Mouse (Mus musculus) heart, adult 2 months (tissue): ENCODE data around the gene Bhmt. TPM values are rescaled to one million over a fixed set of nuclear protein-coding genes. Genes with fewer than 3 reads are reported as not detected.

Experiments used
- DNase-seq, 2 experiments: peaks; one replicate each; pipeline ENCODE4 v3.0.0; 2021
- H3K27ac ChIP-seq: fragments of 200-600 bp; 2 replicates; pipeline ENCODE4 v1.8.1; 2022
- H3K27me3 ChIP-seq: fragments of 200-500 bp; 2 replicates; pipeline ENCODE4 v1.6.1; 2012; ENCODE audit warnings: mild to moderate bottlenecking, low read length, inconsistent platforms, mixed read lengths; ENCODE audit not compliant: control insufficient read depth, insufficient read depth
- H3K36me3 ChIP-seq: fragments of 200-500 bp; 2 replicates; pipeline ENCODE4 v1.6.1; 2012; ENCODE audit warnings: low read length, inconsistent platforms; ENCODE audit not compliant: control insufficient read depth, insufficient read depth
- H3K4me1 ChIP-seq: fragments of 200-500 bp; 2 replicates; pipeline ENCODE4 v1.6.1; 2011; ENCODE audit warnings: low read length; ENCODE audit not compliant: control insufficient read depth, insufficient read depth
- H3K4me3 ChIP-seq: fragments of 200-600 bp; 2 replicates; pipeline ENCODE4 v1.8.1; 2022
- H3K79me2 ChIP-seq: fragments of 200-500 bp; replicated peaks from 2 replicates; pipeline ENCODE4 v1.6.1; 2012; ENCODE audit warnings: mild to moderate bottlenecking, inconsistent platforms, low read length, moderate library complexity, mixed read lengths; ENCODE audit not compliant: control insufficient read depth, insufficient read depth
- H3K9ac ChIP-seq: fragments of 200-500 bp; 2 replicates; pipeline ENCODE4 v1.6.1; 2012; ENCODE audit warnings: low read depth, mild to moderate bottlenecking, control low read depth, inconsistent platforms, low read length, mixed read lengths
- CTCF ChIP-seq: fragments of 200-600 bp; IDR thresholded peaks from 2 replicates; pipeline ENCODE4 v1.8.1; 2022; ENCODE audit warnings: antibody characterized with exemption, mild to moderate bottlenecking, moderate library complexity
- EP300 ChIP-seq: fragments of 200-500 bp; IDR thresholded peaks from 2 replicates; pipeline ENCODE4 v1.6.1; 2011; ENCODE audit warnings: low read depth, low read length, control low read depth; ENCODE audit not compliant: insufficient read depth
- POLR2A ChIP-seq: fragments of 200-500 bp; IDR thresholded peaks from 2 replicates; pipeline ENCODE4 v1.6.1; 2011; ENCODE audit warnings: mild to moderate bottlenecking, low read depth, low read length, control low read depth; ENCODE audit not compliant: insufficient read depth
- WGBS: fragments of 180-500 bp; shearing (Covaris S2); methylation state at CpG from one replicate; pipeline ENCODE4 v1.1.7; 2018; 5-methylcytosine and 5-hydroxymethylcytosine counted together
- intact Hi-C: fragments of 180-260 bp; cut with DNase I; formaldehyde crosslinking; loops from one replicate; pipeline ENCODE4 v1.15.1; 2025
- long read RNA-seq: library from polyadenylated mRNA; stranded (forward); transcript quantifications from one replicate; pipeline ENCODE4 v2.0.0, GENCODE M21; 2021
- polyA plus RNA-seq: library from polyadenylated mRNA; depleted of rRNA; stranded (reverse); fragments of >200 nt; gene quantifications from 2 replicates; pipeline ENCODE4 v1.2.3, GENCODE M21; 2012; rRNA removed
- total RNA-seq, 2 experiments: library from RNA; stranded (reverse); gene quantifications; 2 replicates each; pipeline ENCODE4 v1.2.3; 2021

The Bhmt gene
- total RNA-seq = not detected
- polyA plus RNA-seq = 0.23 TPM in 1 of 2 replicates, not detected in the other
- long read RNA-seq = 0 reads

- H3K27me3 ChIP-seq = no peaks in the 10 kb centered on the region
- DNase-seq = no peak
- H3K79me2 ChIP-seq = no peaks in the 10 kb centered on the region
- intact Hi-C loops = no loop called here
- H3K36me3 ChIP-seq = no peaks in the 10 kb centered on the region
- no peak within 1 kb of the TSS for H3K9ac ChIP-seq
- H3K4me3 ChIP-seq = no peak within 1 kb of the TSS
- WGBS = 62% methylated on average over 19 of the region's 19 CpGs
- TF ChIP-seq EP300 (no peak), CTCF (no peak), POLR2A (no peak)
- no peak within 1 kb of the TSS for H3K27ac ChIP-seq
- no peaks in the 10 kb centered on the region for H3K4me1 ChIP-seq
These were observed at the start of gene Bhmt for GRCm38 (mm10) chr13:93637282-93638245. Gene Bhmt (minus strand): TSS chr13:93637961.

- Histone ChIP-seq H3K9ac (no peak overlapping the region), H3K4me1 (no peaks in the 10 kb centered on the region), H3K36me3 (no peaks in the 10 kb centered on the region), H3K4me3 (no peak overlapping the region), H3K79me2 (no peaks in the 10 kb centered on the region), H3K27ac (no peak overlapping the region), H3K27me3 (no peaks in the 10 kb centered on the region)
- no peak for DNase-seq
- TF ChIP-seq EP300 (no peak), CTCF (no peak)
- intact Hi-C loops = no loop called here
- WGBS = 29% methylated on average over 5 of the region's 5 CpGs
These were observed 49.6 kb upstream of the Bhmt start for GRCm38 (mm10) chr13:93687321-93687720.

GRCm38 (mm10) chr13:93685226-93685625 lies 47.5 kb upstream of the Bhmt start:
- Histone ChIP-seq H3K27me3 (no peaks in the 10 kb centered on the region), H3K79me2 (no peaks in the 10 kb centered on the region), H3K4me1 (no peaks in the 10 kb centered on the region), H3K4me3 (no peak overlapping the region), H3K9ac (no peak overlapping the region), H3K27ac (no peak overlapping the region), H3K36me3 (no peaks in the 10 kb centered on the region)
- 86% methylated on average over 4 of the region's 4 CpGs for WGBS
- no peak for DNase-seq
- TF ChIP-seq CTCF (no peak), EP300 (no peak), POLR2A (no peak)
- intact Hi-C loops = no loop called here

GRCm38 (mm10) chr13:93683336-93683735 lies 45.6 kb upstream of the Bhmt start:
- no peak for TF ChIP-seq CTCF
- TF ChIP-seq EP300 = no peak
- TF ChIP-seq POLR2A = no peak
- intact Hi-C loops = no loop called here
- Histone ChIP-seq H3K4me3 (no peak overlapping the region), H3K4me1 (no peaks in the 10 kb centered on the region), H3K27me3 (no peaks in the 10 kb centered on the region), H3K79me2 (no peaks in the 10 kb centered on the region), H3K36me3 (no peaks in the 10 kb centered on the region), H3K27ac (no peak overlapping the region), H3K9ac (no peak overlapping the region)
- no peak for DNase-seq

GRCm38 (mm10) chr13:93676864-93677263 lies 39.1 kb upstream of the Bhmt start:
- Histone ChIP-seq H3K4me1 (no peaks in the 10 kb centered on the region), H3K27me3 (no peaks in the 10 kb centered on the region), H3K9ac (no peak overlapping the region), H3K4me3 (no peak overlapping the region), H3K36me3 (no peaks in the 10 kb centered on the region), H3K79me2 (no peaks in the 10 kb centered on the region), H3K27ac (no peak overlapping the region)
- no peak for DNase-seq
- 44% methylated on average over 9 of the region's 9 CpGs for WGBS
- intact Hi-C loops = no loop called here
- TF ChIP-seq EP300 (no peak), POLR2A (no peak), CTCF (no peak)

GRCm38 (mm10) chr13:93674131-93674561 lies 36.4 kb upstream of the Bhmt start, which contains the start of the genes Bhmt2 and Dmgdh:
Gene Bhmt2 (minus strand): TSS chr13:93674302.
Gene Dmgdh (plus strand): TSS chr13:93674433.
- no peak for DNase-seq
- intact Hi-C loops = no loop called here
- no peak within 1 kb of the TSS for H3K9ac ChIP-seq
- H3K79me2 ChIP-seq = no peaks in the 10 kb centered on the region
- no peaks in the 10 kb centered on the region for H3K27me3 ChIP-seq
- 13% methylated on average over 31 of the region's 31 CpGs for WGBS
- H3K4me3 ChIP-seq = no peak within 1 kb of the TSS
- no peak for TF ChIP-seq CTCF
- H3K36me3 ChIP-seq = no peaks in the 10 kb centered on the region
- H3K27ac ChIP-seq = no peak within 1 kb of the TSS
- H3K4me1 ChIP-seq = no peaks in the 10 kb centered on the region
